Mouse (Mus musculus) lung, embryonic 15.5 days (tissue): ENCODE data around the gene H2-M3. TPM values are rescaled to one million over a fixed set of nuclear protein-coding genes. Genes with fewer than 3 reads are reported as not detected.

Experiments used
- ATAC-seq: fragments of 200-750 bp; cut with Nextera tagmentation; 2 replicates; pipeline ENCODE4 v1.8.0; 2017; ENCODE audit warnings: moderate number of reproducible peaks, borderline replicate concordance; ENCODE audit not compliant: low FRiP score, low TSS enrichment; ENCODE audit errors: extremely low read depth
- H3K27ac ChIP-seq: fragments of 300-500 bp; sonication (generic); 2 replicates; pipeline ENCODE4 v1.5.1; 2015; ENCODE audit warnings: moderate library complexity, mild to moderate bottlenecking, inconsistent platforms
- H3K27me3 ChIP-seq: fragments of 300-500 bp; sonication (generic); 2 replicates; pipeline ENCODE4 v1.6.1; 2015; ENCODE audit warnings: inconsistent platforms
- H3K36me3 ChIP-seq: fragments of 300-500 bp; sonication (generic); 2 replicates; pipeline ENCODE4 v1.6.1; 2015; ENCODE audit warnings: inconsistent platforms
- H3K4me1 ChIP-seq: fragments of 300-500 bp; sonication (generic); 2 replicates; pipeline ENCODE4 v1.6.1; 2015; ENCODE audit warnings: inconsistent platforms
- H3K4me2 ChIP-seq: fragments of 300-500 bp; sonication (generic); 2 replicates; pipeline ENCODE4 v1.6.1; 2015; ENCODE audit warnings: inconsistent platforms, mild to moderate bottlenecking, moderate library complexity
- H3K4me3 ChIP-seq: fragments of 300-500 bp; sonication (generic); 2 replicates; pipeline ENCODE4 v1.5.1; 2015; ENCODE audit warnings: mild to moderate bottlenecking, inconsistent platforms
- H3K9ac ChIP-seq: fragments of 300-500 bp; sonication (generic); 2 replicates; pipeline ENCODE4 v1.6.1; 2015; ENCODE audit warnings: inconsistent platforms
- H3K9me3 ChIP-seq: fragments of 300-500 bp; sonication (generic); 2 replicates; pipeline ENCODE4 v1.6.1; 2016; ENCODE audit warnings: inconsistent platforms
- WGBS: fragments of 180-500 bp; shearing (Covaris S2); methylation state at CpG from one replicate; pipeline ENCODE4 v1.1.7; 2015; 5-methylcytosine and 5-hydroxymethylcytosine counted together
- polyA plus RNA-seq: library from polyadenylated mRNA; unstranded; fragments of >200 nt; fragmentation: Nextera tagmentation; extraction: Ambion mirVana; gene quantifications from 2 replicates; pipeline ENCODE4 v1.2.1, GENCODE M21; 2015

Gene H2-M3
- polyA plus RNA-seq, 1 experiment from 2014 or later, result 3.0 TPM

DNA sequence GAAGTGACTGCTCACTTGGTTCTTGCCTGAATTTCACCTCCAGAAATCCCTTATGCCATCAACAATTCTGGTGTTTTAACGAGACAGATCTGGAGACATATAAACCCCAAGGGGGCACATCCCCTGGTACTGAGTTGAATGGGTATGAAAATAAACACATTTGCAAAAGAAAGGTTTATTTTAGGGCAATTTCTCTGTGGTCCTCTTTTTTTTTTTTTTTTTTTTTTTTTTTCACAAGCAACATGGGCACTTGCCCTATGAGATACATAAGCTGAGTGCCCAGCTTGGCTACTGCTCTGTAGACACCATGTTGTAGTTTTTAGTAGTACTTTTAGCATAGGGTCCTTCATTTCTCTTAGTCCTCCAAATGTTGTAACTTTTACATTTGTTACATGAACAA, 13.3 kb downstream of the H2-M3 start, which contains the start of gene Olfr99:
Gene Olfr99 (minus strand): TSS at position 101 of the 400 bp plus-strand sequence.
- Histone ChIP-seq H3K9ac (no peak within 1 kb of the TSS), H3K4me2 (no peak within 1 kb of the TSS), H3K27me3 (no peaks in the 10 kb centered on the region), H3K4me3 (no peak within 1 kb of the TSS), H3K9me3 (no peaks in the 10 kb centered on the region), H3K36me3 (no peaks in the 10 kb centered on the region), H3K27ac (no peak within 1 kb of the TSS), H3K4me1 (no peaks in the 10 kb centered on the region)
- WGBS, result 67% methylated on average over 1 of the region's 1 CpGs
- no peak for ATAC-seq

DNA sequence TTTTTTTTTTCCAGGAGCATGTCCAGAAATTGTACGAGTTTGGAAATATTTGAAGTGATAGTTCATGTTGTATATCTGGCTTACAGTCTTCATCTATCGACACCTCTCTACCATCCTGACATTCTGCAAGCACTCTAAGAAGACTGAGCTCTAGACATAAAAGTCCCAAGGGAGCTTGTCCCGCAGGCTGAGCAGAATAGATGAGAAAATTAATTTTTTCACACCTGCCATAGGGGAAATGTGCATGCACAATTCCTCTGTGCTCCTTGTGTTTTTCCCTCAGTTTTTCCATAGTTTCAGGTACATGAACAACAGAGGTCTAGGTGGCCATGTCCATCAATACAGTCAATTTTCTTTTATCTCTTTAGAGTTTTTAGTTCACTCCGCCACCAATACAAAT, 34.2 kb downstream of the H2-M3 start, which contains the start of gene Olfr101:
Gene Olfr101 (minus strand): TSS at position 101 of the 400 bp plus-strand sequence.
- ATAC-seq, result no peak
- WGBS, result 78% methylated on average over 4 of the region's 4 CpGs

DNA sequence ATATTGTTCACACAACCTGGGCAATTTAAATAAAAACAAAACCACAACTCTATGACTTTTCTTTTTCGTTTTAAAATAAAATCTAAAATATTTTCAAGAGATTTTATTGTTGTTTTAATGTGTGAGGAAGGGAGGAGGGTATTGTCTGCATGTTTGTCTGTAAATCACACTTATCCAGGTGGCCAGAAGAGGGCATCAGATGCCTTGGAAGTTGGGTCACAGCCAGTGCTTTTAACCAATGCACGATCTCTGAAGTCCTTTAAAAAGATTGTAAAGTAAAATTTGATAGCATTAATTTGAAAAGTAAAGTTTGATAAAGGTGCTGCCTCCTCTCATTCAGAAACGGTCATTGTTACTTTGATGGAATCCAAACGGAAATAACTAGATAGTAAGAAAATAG, 38.5 kb downstream of the H2-M3 start:
- Histone ChIP-seq H3K9ac (no peak overlapping the region), H3K9me3 (no peaks in the 10 kb centered on the region), H3K4me1 (no peaks in the 10 kb centered on the region), H3K36me3 (no peaks in the 10 kb centered on the region), H3K27me3 (no peaks in the 10 kb centered on the region), H3K4me2 (no peak overlapping the region), H3K4me3 (no peak overlapping the region), H3K27ac (no peak overlapping the region)
- ATAC-seq, result no peak
- WGBS, result 38% methylated on average over 4 of the region's 4 CpGs

More for the DNA sequence above, 34.2 kb downstream of the H2-M3 start, which contains the start of gene Olfr101:
- H3K4me3 ChIP-seq, result no peak within 1 kb of the TSS
- no peaks in the 10 kb centered on the region for H3K36me3 ChIP-seq
- no peaks in the 10 kb centered on the region for H3K9me3 ChIP-seq
- H3K27me3 ChIP-seq, result no peaks in the 10 kb centered on the region
- H3K9ac ChIP-seq, result no peak within 1 kb of the TSS
- no peak within 1 kb of the TSS for H3K4me2 ChIP-seq
- no peaks in the 10 kb centered on the region for H3K4me1 ChIP-seq
- H3K27ac ChIP-seq, result no peak within 1 kb of the TSS

DNA sequence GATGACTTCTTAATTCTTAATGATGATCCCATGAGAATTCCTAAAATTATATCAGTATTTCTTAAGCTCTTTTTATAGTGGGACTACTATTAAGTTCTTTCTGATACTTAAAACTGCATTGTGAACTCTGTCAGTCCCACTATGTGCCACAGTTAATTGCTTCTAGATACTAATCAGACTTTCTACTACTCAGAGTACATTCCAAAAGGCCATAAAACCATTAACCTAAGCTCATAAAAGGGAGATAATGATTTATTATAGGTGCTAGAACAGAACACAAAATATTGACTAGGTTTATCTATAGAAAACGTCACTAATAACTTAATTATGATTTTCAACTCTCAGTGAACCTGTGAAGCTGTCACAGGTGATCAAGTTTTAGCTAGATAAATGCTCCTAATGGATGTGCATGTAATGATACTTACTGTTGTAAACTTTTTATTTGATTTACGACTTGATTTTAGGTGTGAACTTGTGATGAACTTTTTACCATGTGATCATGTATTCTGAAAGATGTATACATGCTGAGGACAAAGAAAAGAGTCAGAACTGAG, 40.2 kb downstream of the H2-M3 start:
- ATAC-seq, result no peak
- Histone ChIP-seq H3K4me2 (no peak overlapping the region), H3K36me3 (no peaks in the 10 kb centered on the region), H3K27me3 (no peaks in the 10 kb centered on the region), H3K9ac (no peak overlapping the region), H3K27ac (no peak overlapping the region), H3K9me3 (no peaks in the 10 kb centered on the region), H3K4me3 (no peak overlapping the region), H3K4me1 (no peaks in the 10 kb centered on the region)
- 24% methylated on average over 2 of the region's 2 CpGs for WGBS

DNA sequence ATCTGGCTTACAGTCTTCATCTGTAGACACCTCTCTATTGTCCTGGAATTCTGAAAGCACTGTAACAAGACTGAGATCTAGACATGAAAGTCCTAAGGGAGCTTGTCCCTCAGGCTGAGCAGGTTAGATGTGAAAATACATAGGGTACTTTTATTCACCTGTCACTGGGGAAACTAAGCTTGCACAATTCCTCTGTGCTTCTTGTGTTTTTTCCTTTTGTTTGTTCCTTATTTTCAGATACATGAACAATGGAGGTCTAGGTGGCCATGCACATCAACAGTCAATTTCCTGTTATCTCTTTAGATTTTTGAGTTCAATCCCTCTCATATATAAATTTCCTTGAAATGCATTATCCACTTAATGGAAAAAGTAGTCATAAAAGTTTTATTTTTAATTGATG, 46.9 kb downstream of the H2-M3 start, which contains the start of gene Olfr102:
Gene Olfr102 (minus strand): TSS at position 101 of the 400 bp plus-strand sequence.
- Histone ChIP-seq H3K9me3 (no peaks in the 10 kb centered on the region), H3K27ac (no peak within 1 kb of the TSS), H3K4me2 (no peak within 1 kb of the TSS), H3K4me3 (no peak within 1 kb of the TSS), H3K27me3 (no peaks in the 10 kb centered on the region), H3K4me1 (no peaks in the 10 kb centered on the region), H3K9ac (no peak within 1 kb of the TSS), H3K36me3 (no peaks in the 10 kb centered on the region)
- no peak for ATAC-seq

Other genes with a start within 250 kb of the H2-M3 start
- 0.14 TPM in 1 of 2 replicates, not detected in the other for gene Mog, start 246.8 kb upstream of the H2-M3 start, polyA plus RNA-seq
- gene Gabbr1, start 224.3 kb upstream of the H2-M3 start, polyA plus RNA-seq, result 9.4 and 9.7 TPM in 2 replicates
- not detected in 2 replicates for gene Olfr90, start 181.7 kb upstream of the H2-M3 start, polyA plus RNA-seq
- gene Olfr91, start 171.9 kb upstream of the H2-M3 start, polyA plus RNA-seq, result not detected in 2 replicates
- gene Olfr92, start 150.1 kb upstream of the H2-M3 start, polyA plus RNA-seq, result not detected in 2 replicates
- not detected in 2 replicates for gene Olfr93, start 108.7 kb upstream of the H2-M3 start, polyA plus RNA-seq
- gene Ubd, start 76.3 kb upstream of the H2-M3 start, polyA plus RNA-seq, result 0.86 TPM in 1 of 2 replicates, not detected in the other
- gene Olfr94, start 69.2 kb upstream of the H2-M3 start, polyA plus RNA-seq, result not detected in 2 replicates
- not detected in 2 replicates for gene Olfr95, start 57.1 kb upstream of the H2-M3 start, polyA plus RNA-seq
- not detected in 2 replicates for gene Olfr96, start 50.1 kb upstream of the H2-M3 start, polyA plus RNA-seq
- gene Olfr97, start 32.9 kb upstream of the H2-M3 start, polyA plus RNA-seq, result not detected in 2 replicates
- gene Olfr98, start 6.5 kb upstream of the H2-M3 start, polyA plus RNA-seq, result not detected in 2 replicates
- not detected in 2 replicates for gene Olfr99, start 13.2 kb downstream of the H2-M3 start, polyA plus RNA-seq
- gene Olfr101, start 34.1 kb downstream of the H2-M3 start, polyA plus RNA-seq, result not detected in 2 replicates
- gene Olfr102, start 46.8 kb downstream of the H2-M3 start, polyA plus RNA-seq, result not detected in 2 replicates
- gene Olfr103, start 69.5 kb downstream of the H2-M3 start, polyA plus RNA-seq, result not detected in 2 replicates
- gene Olfr104-ps, start 89.4 kb downstream of the H2-M3 start, polyA plus RNA-seq, result not detected in 2 replicates
- gene Olfr105-ps, start 108.8 kb downstream of the H2-M3 start, polyA plus RNA-seq, result not detected in 2 replicates
- not detected in 2 replicates for gene Olfr106-ps, start 120.2 kb downstream of the H2-M3 start, polyA plus RNA-seq
- gene Olfr107, start 129.0 kb downstream of the H2-M3 start, polyA plus RNA-seq, result not detected in 2 replicates
- not detected in 2 replicates for gene Olfr108, start 175.3 kb downstream of the H2-M3 start, polyA plus RNA-seq
- gene Olfr109, start 188.7 kb downstream of the H2-M3 start, polyA plus RNA-seq, result not detected in 2 replicates
- 0.11 TPM in 1 of 2 replicates, not detected in the other for gene H2-M2, start 213.3 kb downstream of the H2-M3 start, polyA plus RNA-seq
- not detected in 2 replicates for gene Olfr110, start 222.2 kb downstream of the H2-M3 start, polyA plus RNA-seq
- gene Olfr111, start 237.8 kb downstream of the H2-M3 start, polyA plus RNA-seq, result not detected in 2 replicates